Mouse (Mus musculus): ENCODE measurements around the gene Hck.

Gene Hck

GRCm38 (mm10) chr2:153151026-153151425 lies 42.8 kb downstream of the Hck start:
- DNase-seq (ENCODE audit: low read depth, low spot score) = no peak

DNA sequence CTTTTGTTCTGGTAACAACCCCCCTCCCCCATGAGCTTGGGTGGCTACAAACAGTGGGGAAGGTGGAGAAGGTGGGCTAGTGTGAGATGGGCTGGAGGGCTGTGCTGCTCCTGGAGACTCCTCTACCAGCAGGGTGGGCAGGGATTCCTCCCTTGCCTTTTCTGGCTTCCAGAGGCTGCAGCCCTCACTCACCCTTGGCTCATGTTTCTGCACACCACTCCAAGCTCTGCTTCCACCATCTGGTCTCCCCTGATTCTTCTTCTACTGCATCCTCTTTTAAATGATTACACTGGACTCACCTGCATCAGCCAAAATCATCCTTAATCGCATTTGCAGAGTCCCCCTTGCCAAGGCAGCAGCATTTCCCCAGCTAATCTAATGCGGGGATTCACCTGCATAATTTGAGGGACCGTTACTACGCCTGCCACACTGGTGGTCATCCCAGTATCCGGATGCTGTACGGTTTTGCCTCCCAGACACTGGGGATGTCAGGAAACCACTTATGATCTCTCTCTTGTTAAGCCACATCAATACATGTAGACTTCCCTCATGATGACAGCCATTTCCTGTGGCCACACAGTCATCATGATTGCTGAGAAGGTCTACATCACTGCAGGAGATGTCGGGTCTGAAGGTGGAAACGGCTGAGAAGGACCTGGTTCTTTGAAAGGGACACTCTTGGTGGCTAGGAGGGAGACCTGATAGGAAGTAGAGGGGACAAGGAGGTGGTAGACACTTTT lies 43.8 kb downstream of the Hck start:
- no peak for DNase-seq (ENCODE audit: low read depth, low spot score)

GRCm38 (mm10) chr2:153153033-153153450 lies 44.8 kb downstream of the Hck start:
- DNase-seq (ENCODE audit: low read depth, low spot score) = no peak

DNA sequence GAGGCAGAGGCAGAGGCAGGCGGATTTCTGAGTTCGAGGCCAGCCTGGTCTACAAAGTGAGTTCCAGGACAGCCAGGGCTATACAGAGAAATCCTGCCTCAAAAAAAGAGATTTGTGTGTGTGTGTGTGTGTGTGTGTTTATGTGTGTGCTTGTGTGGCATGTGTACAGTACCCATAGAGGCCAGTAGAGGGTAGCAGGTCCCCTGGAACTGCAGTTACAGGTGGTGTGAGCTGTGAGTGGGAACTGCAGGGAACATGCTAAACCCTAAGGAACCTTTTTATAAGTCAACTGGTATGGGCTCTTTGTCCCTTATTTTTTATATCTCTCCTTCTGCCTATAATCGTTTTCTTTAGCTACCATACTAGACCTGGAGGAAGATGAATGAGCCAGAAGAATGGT lies 49.0 kb downstream of the Hck start:
- no peak for DNase-seq (ENCODE audit: low read depth, low spot score)

GRCm38 (mm10) chr2:153160133-153160532 lies 51.9 kb downstream of the Hck start:
- DNase-seq (ENCODE audit: low read depth, low spot score) = no peak

GRCm38 (mm10) chr2:153160844-153161683 lies 52.8 kb downstream of the Hck start, which contains the start of gene Tm9sf4:
TSS of gene Tm9sf4 (plus strand) at chr2:153161303.
- peak; percentile 86 for DNase-seq (ENCODE audit: low read depth, low spot score)

DNA sequence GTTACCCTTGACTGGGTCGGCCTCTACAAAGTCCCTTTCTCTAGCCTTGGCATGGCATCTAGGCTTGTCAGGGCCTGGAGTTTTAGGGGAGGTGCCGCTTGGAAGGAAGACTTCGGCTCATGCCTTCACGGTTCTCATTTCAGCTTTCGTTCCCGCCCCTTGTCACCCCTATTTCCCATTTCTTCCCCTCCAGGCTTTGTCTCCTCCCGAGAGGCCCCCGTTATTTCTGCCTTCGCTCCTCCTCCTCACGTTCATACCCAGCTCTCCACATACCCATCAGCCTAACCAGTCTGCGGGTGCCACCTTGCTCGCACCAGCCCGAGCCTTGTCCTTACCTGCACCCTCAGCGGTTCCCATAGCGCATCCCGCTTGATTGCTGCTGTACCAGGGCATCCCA lies 53.4 kb downstream of the Hck start:
- no peak for DNase-seq (ENCODE audit: low read depth, low spot score)

GRCm38 (mm10) chr2:153167136-153167535 lies 58.9 kb downstream of the Hck start:
- DNase-seq (ENCODE audit: low read depth, low spot score) = no peak

DNA sequence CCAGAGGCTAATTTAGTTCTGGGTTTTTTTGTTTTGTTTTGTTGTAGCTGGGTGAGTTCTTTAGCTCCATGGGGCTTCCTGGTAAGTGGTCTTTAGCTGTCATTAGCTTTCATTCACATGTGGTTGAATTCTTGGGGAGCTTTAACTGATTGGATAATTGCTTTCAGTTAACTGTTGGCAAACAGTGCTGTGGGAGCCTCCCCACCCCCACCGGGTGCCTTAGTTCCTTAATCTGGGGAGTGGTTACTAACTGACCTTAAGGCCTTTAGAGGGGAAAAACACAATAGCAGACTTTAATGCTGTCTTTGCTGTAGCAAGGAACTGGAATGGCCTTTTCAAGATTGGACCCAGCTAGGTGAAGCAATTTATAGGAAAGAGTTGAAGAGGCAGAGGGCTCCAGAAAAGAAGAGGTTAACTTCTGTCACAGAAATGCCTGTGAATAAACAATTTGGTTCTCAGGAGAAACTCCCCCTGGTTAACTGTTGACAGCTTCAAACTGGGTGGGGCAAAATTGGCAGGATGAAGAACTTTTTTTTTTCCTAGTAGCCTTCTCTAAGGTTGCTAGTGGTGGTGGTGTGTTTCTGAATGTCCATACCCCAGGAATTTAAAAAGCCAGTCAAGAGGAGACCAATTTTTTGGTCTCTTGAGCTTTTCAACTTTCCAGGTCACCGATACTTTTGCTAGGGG lies 60.0 kb downstream of the Hck start:
- no peak for DNase-seq (ENCODE audit: low read depth, low spot score)

DNA sequence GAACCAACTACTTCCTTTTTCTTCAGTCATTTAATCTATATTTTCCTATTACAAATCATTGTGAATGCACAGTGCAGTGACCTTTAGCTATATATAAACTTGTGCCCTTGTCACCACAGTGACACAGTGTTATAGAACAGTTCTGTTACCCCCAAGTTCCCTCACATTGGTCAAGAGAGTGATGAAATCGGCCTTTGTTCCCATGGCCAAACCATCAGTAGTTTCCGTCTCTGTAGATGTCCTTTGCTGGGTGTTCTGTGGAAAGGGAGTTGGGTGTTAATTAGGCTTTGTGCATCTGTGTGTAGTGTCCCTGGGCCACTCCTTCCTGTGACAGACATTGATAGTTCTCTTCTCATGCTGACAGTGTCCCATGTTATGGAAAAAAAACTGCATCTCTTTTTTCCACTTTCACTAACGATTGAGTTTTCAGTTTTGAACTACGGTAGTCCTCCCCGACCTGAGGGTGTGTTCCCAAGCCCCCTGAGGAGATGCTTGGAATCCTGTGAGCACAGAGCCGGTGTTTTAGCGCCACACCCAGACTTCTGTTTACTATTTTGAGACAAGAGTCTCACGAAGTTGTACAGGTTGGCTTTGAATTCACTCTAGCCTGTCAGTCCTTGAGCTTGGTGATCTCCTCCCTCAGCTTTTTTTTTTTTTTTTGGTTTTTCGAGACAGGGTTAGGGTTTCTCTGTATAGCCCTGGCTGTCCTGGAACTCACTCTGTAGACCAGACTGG lies 62.4 kb downstream of the Hck start:
- no peak for DNase-seq (ENCODE audit: low read depth, low spot score)

GRCm38 (mm10) chr2:153171966-153172365 lies 63.7 kb downstream of the Hck start:
- no peak for DNase-seq (ENCODE audit: low read depth, low spot score)

- no peak for DNase-seq (ENCODE audit: low read depth, low spot score)
Observed at GRCm38 (mm10) chr2:153175995-153176570, 67.8 kb downstream of the Hck start.

DNA sequence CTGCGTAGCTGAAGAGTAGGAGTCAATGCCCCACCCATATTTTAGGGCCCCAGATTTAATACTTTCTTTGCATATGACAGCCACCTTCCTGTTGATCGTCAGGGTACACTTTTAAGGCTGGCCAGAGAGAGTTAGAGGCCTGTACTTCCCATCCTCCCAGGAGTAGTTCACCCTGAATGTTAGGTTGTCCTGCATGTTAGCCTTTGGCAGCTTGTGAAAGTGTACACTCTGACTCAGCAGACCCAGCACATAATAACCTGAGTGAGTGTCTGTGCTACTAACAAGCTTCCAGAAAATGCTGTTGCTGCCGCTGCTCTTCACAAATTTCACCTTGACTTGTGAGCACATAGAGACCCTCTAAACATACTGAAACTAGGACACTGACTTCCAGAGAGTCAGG lies 68.9 kb downstream of the Hck start:
- no peak for DNase-seq (ENCODE audit: low read depth, low spot score)

GRCm38 (mm10) chr2:153179126-153179860 lies 71.0 kb downstream of the Hck start:
- no peak for DNase-seq (ENCODE audit: low read depth, low spot score)

DNA sequence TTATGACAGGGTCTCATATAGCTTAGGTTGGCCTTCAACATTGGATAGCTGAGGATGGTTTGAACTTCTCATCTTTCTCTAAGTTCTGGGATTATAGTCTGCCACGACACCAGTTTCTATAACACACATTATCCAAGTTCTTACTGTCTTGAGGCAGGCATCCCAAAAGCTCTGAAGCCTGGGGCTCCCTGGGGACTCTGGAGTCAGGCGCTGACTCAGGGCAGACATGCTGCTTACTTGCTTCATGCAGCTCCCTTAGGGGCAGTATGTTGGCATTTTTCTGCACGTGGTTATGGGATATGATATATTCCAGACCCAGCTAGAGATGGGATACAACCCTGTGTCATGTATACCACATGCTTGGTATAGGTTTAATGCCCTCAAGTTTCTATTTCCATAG lies 71.7 kb downstream of the Hck start:
- DNase-seq (ENCODE audit: low read depth, low spot score) = no peak

DNA sequence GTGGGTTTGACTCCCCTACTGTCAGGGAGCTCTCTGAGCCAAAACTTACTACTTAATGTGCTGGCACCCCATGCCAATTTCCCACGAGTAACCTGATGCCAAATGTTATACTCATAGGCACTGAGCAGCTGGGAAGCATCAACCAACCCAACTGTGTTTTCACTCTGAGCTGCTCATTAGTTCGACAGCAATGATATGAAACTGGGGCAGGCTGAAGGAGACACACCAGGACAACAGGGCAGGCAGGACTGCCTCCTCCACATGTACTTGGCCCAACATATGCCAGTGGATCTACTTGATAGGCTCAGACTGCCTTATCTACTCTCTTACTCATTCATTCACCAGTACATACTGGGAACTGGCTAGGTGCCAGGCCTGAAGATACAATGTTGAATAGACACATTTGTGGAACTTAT lies 77.9 kb downstream of the Hck start:
- DNase-seq (ENCODE audit: low read depth, low spot score) = no peak

DNA sequence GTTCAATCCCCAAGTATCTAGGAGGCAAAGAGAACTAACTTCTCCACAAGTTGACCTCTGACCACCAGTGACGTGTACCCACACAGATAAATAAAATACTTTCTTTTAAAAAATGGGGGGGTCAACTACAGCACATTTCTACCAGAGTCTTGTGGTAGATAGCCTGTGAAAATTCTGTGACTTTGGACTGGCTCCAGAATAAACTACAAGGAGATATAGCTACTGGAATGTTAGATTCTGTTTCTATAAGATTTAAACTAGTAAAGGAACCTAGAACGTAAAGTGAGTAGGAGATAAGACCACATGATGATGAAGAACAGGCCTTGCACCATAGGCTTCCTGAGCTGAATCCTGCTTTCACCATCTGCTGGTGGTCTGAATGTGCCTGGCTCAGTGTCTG lies 79.6 kb downstream of the Hck start:
- DNase-seq (ENCODE audit: low read depth, low spot score) = no peak

DNA sequence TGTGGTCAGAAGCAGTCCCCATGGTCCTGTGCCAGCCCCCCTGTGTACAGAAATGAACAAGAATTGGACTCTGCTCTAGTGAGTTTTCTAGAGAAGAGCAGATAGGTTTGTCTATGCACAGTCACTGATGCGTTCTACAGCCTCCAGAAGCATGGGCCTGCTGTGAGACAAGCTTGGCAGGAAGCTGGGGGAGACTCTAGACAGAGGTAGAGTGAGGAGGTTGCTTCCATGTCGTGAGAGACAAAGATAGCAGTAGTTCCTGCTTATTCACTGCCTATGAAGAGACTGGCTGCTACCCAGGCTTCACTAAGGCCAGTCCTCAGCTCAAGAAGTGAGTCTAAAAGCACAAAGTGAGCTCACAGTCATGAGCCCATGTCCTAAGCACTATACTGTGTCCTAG lies 83.0 kb downstream of the Hck start:
- no peak for DNase-seq (ENCODE audit: low read depth, low spot score)

DNA sequence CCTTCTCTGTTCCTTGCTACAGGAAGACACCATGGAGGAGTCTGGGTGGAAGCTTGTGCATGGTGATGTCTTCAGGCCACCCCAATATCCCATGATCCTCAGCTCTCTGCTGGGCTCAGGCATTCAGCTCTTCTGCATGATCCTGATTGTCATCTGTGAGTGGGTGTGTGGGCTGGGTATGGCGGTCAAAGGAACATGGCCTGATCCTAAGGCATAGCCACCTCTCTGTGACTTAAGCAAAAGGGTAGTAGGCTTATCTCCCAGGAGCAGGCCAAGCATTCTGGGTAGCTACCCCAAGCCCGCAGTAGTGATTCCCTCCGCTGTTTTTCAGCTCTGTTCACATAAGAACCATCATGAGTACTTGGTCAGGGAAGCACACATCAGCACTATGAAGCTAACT lies 86.0 kb downstream of the Hck start:
- DNase-seq (ENCODE audit: low read depth, low spot score) = no peak

- no peak for DNase-seq (ENCODE audit: low read depth, low spot score)
Observed at GRCm38 (mm10) chr2:153198485-153198884, 90.2 kb downstream of the Hck start.

- no peak for DNase-seq (ENCODE audit: low read depth, low spot score)
Observed at GRCm38 (mm10) chr2:153199114-153199513, 90.8 kb downstream of the Hck start.

Measured in retina, adult 2 months (tissue).